Mouse (Mus musculus): ENCODE results near the gene Adam12. TPM values are rescaled to one million over a fixed set of nuclear protein-coding genes. Genes with fewer than 3 reads are reported as not detected.

The Adam12 gene
- total RNA-seq, 2 experiments from 2014 or later, result not detected

DNA sequence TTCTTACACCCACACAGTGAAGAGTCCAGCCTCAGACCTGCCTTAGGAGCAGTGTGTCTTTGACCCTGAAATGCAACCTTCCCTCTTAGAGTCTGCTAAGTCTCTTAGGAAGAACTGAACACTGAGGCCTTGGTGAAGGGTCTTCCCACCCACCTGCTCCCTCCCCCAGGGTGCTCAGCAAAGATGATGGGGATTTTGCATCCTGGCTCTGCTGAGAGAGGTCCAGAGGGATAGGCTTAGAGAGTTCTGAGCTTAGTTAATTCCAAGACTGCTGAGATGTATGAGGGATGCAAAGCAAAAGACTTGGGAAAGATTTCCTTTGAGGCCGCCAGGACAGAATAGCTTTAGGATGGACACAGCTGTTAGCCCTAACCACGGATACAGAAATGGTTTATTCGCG lies 4.8 kb downstream of the Adam12 start:
- ATAC-seq (replicated peaks; ENCODE audit: low FRiP score, poor library complexity, severe bottlenecking), result no peak

- ATAC-seq (replicated peaks; ENCODE audit: low FRiP score, poor library complexity, severe bottlenecking), result no peak
These were observed 5.7 kb downstream of the Adam12 start for GRCm38 (mm10) chr7:134226231-134226630.

DNA sequence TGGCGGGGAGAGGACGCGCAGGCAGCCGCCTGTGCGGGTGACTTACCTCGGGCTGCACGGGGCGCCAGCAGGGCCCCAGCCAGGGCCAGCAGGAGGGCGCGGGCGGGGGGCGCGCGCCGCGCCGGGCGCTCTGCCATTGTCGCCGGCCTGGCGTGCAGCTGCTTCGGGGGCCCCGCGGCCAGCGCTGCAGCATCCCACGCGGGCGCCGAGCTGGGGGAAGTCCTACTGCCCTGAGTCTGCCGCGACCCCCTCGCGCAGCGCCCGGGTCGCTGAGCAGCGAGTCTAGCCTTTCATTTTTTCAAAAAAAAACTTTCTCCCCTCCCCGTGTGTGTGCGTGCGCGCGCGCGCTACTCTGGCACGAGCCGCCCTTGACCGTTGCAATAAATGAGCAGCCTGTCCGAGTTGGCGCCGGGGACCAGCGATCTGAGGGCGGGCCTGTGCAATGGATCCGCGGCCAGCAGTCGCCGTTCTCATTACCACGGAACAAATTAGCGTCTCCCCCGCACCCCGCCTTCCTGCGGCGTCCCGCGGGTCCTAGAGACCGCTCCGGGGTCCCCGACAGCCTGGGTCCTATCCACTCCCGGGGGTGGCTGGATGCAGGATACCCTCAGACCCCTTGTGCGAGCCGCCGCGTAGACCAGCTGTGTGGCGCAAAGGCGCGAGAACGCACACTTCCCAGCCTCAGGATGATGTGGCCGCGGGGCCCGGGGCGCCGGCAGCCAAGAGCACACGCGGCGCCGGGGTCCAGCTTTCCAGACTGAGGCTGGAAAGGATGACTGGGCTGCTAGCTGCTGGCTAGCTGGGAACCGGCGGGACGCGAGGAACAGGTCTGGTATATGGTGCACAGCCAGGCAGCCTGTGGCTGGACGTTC lies 7.0 kb downstream of the Adam12 start:
- ATAC-seq (replicated peaks; ENCODE audit: low FRiP score, poor library complexity, severe bottlenecking), result no peak

GRCm38 (mm10) chr7:134224421-134224740 lies 7.6 kb downstream of the Adam12 start:
- no peak for ATAC-seq (replicated peaks; ENCODE audit: low FRiP score, poor library complexity, severe bottlenecking)

DNA sequence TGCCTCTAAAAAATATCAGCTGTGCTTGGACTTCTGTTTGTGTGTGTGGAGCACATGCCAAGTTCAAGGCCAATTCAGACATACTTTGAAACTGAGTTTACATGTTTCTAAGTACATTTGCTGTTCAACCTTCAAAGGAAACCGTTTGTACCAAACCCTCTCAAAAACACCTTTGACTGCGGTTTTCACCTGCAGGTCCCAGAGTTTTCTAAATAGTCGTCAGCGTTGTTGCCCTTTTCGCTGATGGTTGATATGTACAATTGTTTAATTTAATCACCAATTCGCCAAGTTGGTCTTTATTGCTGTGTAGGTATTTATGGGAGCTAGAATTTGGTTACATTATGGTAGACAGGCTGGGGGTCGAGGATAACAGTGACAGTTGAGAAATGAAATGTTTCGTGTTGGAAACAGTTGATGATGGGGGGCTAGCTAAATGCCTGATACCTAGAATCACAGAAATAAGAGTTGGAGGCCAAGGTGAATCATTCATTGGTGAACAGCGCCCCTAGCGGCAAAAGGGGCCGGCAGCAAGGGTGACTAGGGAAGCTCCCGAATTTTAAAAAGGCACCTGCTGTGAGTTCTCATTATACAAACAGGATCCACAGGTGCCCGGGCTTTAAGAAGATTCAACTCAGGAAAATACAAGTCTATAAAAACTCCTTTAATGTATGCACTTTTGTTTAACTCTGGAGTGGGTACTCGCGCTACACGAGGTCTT lies 8.3 kb downstream of the Adam12 start:
- no peak for ATAC-seq (replicated peaks; ENCODE audit: low FRiP score, poor library complexity, severe bottlenecking)

DNA sequence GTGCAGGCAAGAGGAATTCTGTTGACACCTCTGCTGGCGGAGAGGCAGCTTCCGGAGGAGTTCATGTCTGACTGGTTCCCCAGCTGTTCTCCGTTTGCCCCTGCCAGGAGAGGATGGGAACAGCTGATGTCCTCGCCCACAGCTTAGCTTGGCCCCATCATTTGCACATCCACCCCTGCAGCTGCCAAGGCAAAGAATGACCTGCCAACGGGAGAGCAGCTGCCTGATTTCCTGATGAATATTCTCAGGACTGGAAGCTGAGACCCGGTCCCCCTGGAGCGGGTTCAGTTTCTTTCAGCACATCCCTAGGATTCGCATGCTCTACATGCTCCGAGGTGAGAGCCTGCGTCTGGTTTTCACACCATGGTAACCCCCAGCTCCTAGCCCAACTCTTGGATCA lies 24.0 kb downstream of the Adam12 start:
- ATAC-seq (replicated peaks; ENCODE audit: low FRiP score, poor library complexity, severe bottlenecking), result no peak

GRCm38 (mm10) chr7:134193089-134193488 lies 38.9 kb downstream of the Adam12 start:
- ATAC-seq (replicated peaks; ENCODE audit: low FRiP score, poor library complexity, severe bottlenecking), result no peak

GRCm38 (mm10) chr7:134190101-134190500 lies 41.8 kb downstream of the Adam12 start:
- ATAC-seq (replicated peaks; ENCODE audit: low FRiP score, poor library complexity, severe bottlenecking), result no peak

GRCm38 (mm10) chr7:134188565-134188964 lies 43.4 kb downstream of the Adam12 start:
- ATAC-seq (replicated peaks; ENCODE audit: low FRiP score, poor library complexity, severe bottlenecking), result no peak

DNA sequence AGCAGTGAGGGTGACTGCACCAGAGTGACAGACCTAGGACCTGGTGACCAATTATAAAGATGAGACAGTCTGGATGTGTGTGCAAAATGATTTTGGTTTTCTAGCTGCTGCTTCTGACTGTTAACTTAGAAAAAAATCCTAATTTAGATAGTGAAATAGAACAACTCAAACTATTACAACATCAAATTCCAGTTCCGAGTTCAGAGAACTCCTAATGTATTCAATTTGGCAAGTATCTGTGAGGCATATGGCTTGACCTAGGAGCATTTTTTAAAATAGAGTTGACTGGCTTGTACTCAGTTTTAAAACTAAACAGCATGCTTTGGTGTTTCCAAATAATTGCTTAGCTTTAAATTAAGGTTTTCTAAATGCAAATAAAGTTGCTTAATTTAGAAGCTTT lies 44.0 kb downstream of the Adam12 start:
- ATAC-seq (replicated peaks; ENCODE audit: low FRiP score, poor library complexity, severe bottlenecking), result no peak

DNA sequence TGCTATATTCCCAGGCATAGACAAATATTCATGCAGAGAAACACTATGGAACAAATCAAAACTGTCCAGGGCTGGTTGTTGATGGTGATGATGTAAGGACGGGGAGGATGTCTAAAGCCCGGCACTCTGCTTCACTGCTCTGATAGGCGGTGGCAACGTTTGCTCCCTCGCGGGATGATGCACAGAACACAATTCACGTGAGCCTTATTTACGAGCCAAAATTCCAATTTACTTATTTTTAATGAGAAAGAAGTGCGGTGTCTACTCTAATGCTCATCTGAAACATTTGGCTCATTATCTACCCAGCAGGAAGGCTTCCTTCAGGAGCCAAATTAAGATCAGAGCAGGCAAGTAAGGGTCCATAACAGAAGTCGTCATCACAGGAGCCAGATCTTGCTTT lies 45.4 kb downstream of the Adam12 start:
- no peak for ATAC-seq (replicated peaks; ENCODE audit: low FRiP score, poor library complexity, severe bottlenecking)

DNA sequence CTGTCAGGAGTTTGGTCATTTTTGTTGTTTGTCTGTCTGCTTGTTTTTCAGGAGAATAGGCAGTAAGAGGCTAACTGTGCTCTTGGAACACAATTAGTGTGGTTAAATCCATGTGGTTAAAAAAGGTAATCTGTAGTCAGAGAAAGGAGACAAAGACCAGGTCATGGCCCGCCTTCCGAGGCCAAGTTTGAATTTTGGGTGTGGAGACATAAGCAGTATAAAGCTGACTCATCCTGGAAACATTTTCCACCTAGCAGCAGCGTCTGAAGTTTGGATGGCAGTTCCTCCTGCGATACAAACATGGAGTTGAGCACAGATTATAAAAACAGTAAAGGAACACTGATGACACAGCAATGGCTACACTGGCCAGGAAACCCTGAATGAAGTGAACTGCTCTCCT lies 46.2 kb downstream of the Adam12 start:
- no peak for ATAC-seq (replicated peaks; ENCODE audit: low FRiP score, poor library complexity, severe bottlenecking)

- ATAC-seq (replicated peaks; ENCODE audit: low FRiP score, poor library complexity, severe bottlenecking), result no peak
These were observed 50.2 kb downstream of the Adam12 start for GRCm38 (mm10) chr7:134181717-134182116.

- ATAC-seq (replicated peaks; ENCODE audit: low FRiP score, poor library complexity, severe bottlenecking), result no peak
These were observed 50.9 kb downstream of the Adam12 start for GRCm38 (mm10) chr7:134181056-134181455.

GRCm38 (mm10) chr7:134177051-134177450 lies 54.9 kb downstream of the Adam12 start:
- ATAC-seq (replicated peaks; ENCODE audit: low FRiP score, poor library complexity, severe bottlenecking), result no peak

DNA sequence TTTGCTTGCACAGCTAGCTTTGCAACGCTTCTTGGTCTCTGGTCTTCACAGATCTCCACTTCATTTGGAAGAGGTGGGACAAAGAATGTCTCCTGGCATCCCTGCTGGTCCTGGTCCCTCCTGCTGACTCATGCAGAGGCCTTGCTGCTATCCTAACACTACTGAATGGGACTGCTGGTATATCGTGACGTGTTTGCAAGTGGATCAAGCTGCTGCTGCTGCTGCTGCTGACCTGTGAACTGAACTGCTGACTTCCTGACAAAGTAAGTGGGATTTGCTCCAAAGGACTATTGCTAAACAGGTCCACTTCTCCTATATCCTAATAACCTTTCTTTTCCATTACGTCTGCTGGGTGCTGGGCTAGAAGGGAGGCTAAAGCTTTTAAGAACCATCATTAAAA lies 56.7 kb downstream of the Adam12 start:
- ATAC-seq (replicated peaks; ENCODE audit: low FRiP score, poor library complexity, severe bottlenecking), result no peak

DNA sequence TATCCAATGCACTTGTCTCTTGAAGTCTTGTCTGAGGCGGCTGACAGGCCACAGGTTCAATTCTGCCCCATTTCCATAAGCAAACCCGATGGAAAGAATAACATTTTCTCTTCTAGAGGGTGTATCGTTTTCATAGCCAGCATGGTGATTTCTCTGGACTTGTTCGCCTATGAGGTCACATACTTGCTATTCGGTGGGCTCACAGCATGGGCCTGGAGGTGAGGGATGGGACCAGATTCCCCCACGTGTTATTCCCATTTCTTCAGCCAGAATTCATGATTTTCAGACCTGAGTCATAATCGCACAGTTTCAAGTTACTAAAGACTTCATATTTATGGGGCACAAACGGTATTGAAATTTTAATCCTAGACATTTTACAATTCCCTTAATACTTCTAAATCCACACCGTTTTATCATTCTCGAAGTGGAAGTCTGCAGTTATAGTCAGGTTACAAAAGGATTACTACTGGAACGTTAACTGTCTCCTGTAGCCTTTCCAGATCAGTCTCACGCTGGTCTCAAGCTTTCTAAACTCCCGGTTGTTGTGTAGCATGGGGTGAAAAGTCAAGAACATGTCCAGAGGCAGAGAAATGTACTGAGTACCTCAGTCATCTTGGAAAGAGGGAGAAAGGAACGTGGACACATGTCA lies 58.4 kb downstream of the Adam12 start:
- ATAC-seq (replicated peaks; ENCODE audit: low FRiP score, poor library complexity, severe bottlenecking), result no peak

- no peak for ATAC-seq (replicated peaks; ENCODE audit: low FRiP score, poor library complexity, severe bottlenecking)
These were observed 61.6 kb downstream of the Adam12 start for GRCm38 (mm10) chr7:134170180-134170910.

DNA sequence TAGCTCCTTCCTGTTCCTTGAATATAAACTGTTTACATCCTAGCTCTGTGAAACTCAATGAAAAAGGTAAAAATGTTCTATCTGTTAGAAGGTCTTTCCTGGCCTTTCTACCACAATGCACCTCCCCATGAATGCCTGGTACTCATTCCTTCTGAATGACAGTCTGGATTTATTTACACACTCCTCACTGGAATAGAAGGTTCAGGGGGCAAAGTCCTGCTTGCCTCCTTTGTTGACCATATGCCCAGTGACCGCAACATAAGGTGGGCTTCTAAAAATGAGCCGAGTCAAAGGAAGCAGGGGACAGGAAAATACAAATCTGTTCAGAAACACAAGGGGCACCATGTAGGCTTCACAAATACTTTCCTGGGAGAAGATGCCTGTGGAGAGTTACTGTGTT lies 62.2 kb downstream of the Adam12 start:
- ATAC-seq (replicated peaks; ENCODE audit: low FRiP score, poor library complexity, severe bottlenecking), result no peak

DNA sequence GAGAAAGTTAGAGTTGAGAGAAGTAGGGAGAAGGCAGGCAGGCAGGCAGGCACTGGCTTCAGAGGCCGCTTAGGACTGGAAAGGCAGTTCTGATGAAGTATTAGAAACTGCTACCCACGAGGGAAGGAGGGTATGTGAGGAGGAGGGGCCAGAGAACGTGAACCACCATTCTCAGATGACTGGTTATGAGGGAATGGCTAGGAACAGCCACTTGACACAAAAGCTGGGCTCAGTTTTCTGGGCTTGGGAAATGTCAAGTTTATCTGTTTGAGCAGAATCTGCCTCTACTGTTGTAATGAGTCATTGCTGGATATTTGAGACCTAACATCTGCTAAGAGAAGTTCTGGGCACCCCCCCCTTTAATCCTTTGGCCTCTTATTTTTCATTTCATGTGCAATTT lies 64.4 kb downstream of the Adam12 start:
- no peak for ATAC-seq (replicated peaks; ENCODE audit: low FRiP score, poor library complexity, severe bottlenecking)
